In genomic region chr11:97128956-97129355, GRCm38 (mm10) we compare ENCODE assay signal across 25 mouse cellular contexts. TPM values are rescaled to one million over a fixed set of nuclear protein-coding genes. Genes with fewer than 3 reads are reported as not detected.
"Had no signal": no experiment of that assay in that cellular context is flagged by ENCODE, and none has a peak within 500 bp of the region (broad histone marks: within the 10 kb centered on the region; RNA-seq: fewer than 3 reads in every experiment).

No protein-coding gene starts in this region.

- H3K9ac ChIP-seq: liver, embryonic 13.5 days; midbrain, embryonic 12.5 days; neural tube, embryonic 12.5 days; neural tube, embryonic 15.5 days; stomach, embryonic 15.5 days had no signal

- H3K27ac ChIP-seq: kidney, postnatal 0 days; left cerebral cortex, adult 2 months; liver, embryonic 13.5 days; midbrain, embryonic 12.5 days; neural tube, embryonic 12.5 days; neural tube, embryonic 15.5 days; stomach, embryonic 15.5 days had no signal

- H3K9me3 ChIP-seq: liver, embryonic 13.5 days; midbrain, embryonic 12.5 days; neural tube, embryonic 12.5 days; neural tube, embryonic 15.5 days; stomach, embryonic 15.5 days had no signal

- H3K36me3 ChIP-seq: liver, embryonic 13.5 days; midbrain, embryonic 12.5 days; neural tube, embryonic 12.5 days; neural tube, embryonic 15.5 days; stomach, embryonic 15.5 days had no signal

- ATAC-seq: intestine, postnatal 0 days; midbrain, embryonic 16.5 days had no signal

- H3K4me2 ChIP-seq: liver, embryonic 13.5 days; midbrain, embryonic 12.5 days; neural tube, embryonic 12.5 days; neural tube, embryonic 15.5 days; stomach, embryonic 15.5 days had no signal

- H3K4me3 ChIP-seq: left cerebral cortex, adult 2 months; liver, embryonic 13.5 days; midbrain, embryonic 12.5 days; neural tube, embryonic 12.5 days; neural tube, embryonic 15.5 days; stomach, embryonic 15.5 days had no signal

- DNase-seq: kidney, adult 2 months; kidney, postnatal 25 days; layer of hippocampus, adult 9-11 months; layer of hippocampus, postnatal 36 days; liver, embryonic 13.5 days; lung, adult 2 months; lung, postnatal 14 days; lung, postnatal 4 days; right cerebral cortex, adult 18-20 months; right cerebral cortex, postnatal 14 days; right cerebral cortex, postnatal 4 days; thymus, postnatal 25 days had no signal

RNA-seq across cellular contexts. Expression of gene Tbx21, which starts 13.8 kb away (rescaled TPM):
- total RNA-seq: left cerebral cortex, postnatal 10 days; megakaryocyte progenitor cell, adult 5-6 weeks had no signal
- polyA plus RNA-seq: kidney, embryonic 14.5 days; kidney, postnatal 0 days; limb, embryonic 11.5 days; liver, embryonic 13.5 days; lung, embryonic 16.5 days; neural tube, embryonic 12.5 days; stomach, embryonic 15.5 days had no signal
